Mouse (Mus musculus): ENCODE data around the gene Fry. TPM values are rescaled to one million over a fixed set of nuclear protein-coding genes. Genes with fewer than 3 reads are reported as not detected.

Gene Fry
- polyA plus RNA-seq (2012; rRNA removed), result 8.8 and 10.8 TPM in 2 replicates

GRCm38 (mm10) chr5:150118455-150119241 lies at the start of gene Fry:
TSS of gene Fry (plus strand) at chr5:150118645.
- peak; percentile 51 for DNase-seq (ENCODE audit: low read depth, low spot score)
- under 1% methylated on average over 68 of the region's 68 CpGs for WGBS

DNA sequence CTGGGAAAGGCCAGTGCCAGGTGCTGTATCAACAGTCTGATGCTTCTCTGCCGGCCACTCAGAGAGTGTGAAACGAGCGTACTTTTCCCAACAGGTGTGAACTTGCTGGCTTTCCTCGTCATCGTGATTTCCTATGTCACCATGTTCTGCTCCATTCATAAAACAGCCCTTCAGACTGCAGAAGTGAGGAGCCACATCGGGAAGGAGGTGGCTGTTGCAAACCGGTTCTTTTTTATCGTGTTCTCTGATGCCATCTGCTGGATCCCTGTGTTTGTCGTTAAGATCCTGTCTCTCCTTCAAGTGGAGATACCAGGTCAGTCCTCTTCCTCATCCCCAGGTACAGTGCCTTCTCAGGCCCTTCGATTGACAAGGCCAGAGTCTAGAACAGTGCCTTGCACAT lies 48.4 kb upstream of the Fry start:
- WGBS, result 16% methylated on average over 10 of the region's 10 CpGs
- no peak for DNase-seq (ENCODE audit: low read depth, low spot score)

GRCm38 (mm10) chr5:150071738-150072137 lies 46.7 kb upstream of the Fry start:
- no peak for DNase-seq (ENCODE audit: low read depth, low spot score)

- DNase-seq (ENCODE audit: low read depth, low spot score), result no peak
- WGBS, result 33% methylated on average over 12 of the region's 12 CpGs
Observed at GRCm38 (mm10) chr5:150079866-150080797, 38.3 kb upstream of the Fry start.

GRCm38 (mm10) chr5:150082696-150083095 lies 35.7 kb upstream of the Fry start:
- 74% methylated on average over 14 of the region's 14 CpGs for WGBS
- no peak for DNase-seq (ENCODE audit: low read depth, low spot score)

- no peak for DNase-seq (ENCODE audit: low read depth, low spot score)
- WGBS, result 34% methylated on average over 5 of the region's 5 CpGs
Observed at GRCm38 (mm10) chr5:150083190-150083589, 35.3 kb upstream of the Fry start.

DNA sequence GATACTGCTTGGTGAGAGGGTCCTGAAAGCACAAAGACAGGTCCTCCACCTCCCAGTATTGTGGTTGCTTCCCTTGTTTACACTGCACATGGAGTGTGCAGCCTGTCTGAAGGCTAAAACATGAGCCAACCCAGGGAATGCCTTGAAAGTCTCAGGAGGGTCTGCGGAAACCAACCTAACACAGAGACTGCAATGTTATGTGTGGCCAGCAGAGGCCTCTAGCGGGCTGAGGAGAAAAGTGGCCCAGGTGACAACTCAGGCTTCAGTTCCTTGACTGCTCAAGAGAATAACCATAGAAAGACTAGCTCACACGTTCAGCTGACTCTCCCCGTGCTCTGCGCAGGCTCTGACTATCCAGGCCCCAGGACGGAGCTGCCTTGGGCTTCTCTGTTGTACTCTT lies 20.8 kb upstream of the Fry start:
- 7% methylated on average over 6 of the region's 6 CpGs for WGBS
- no peak for DNase-seq (ENCODE audit: low read depth, low spot score)

DNA sequence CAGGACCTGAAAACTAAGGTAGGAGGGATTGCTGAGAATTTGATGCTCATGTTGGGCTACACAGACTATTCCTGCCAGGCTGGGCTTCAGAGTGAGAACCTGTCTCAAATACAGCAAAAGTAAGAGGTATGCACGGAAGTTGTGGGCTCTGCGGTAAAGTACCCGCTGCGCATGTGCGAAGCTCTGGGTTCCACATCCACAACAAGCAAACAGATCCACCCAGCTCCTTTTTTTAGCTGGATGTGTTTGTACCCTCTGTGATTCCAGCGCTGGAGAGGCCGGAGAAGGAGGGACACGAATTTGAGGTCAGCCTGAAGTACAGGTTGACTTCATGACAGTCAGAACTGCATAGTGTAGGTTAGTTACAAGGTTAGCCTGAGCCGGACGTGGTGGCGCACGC lies 19.7 kb upstream of the Fry start:
- 94% methylated on average over 12 of the region's 12 CpGs for WGBS
- DNase-seq (ENCODE audit: low read depth, low spot score), result no peak

DNA sequence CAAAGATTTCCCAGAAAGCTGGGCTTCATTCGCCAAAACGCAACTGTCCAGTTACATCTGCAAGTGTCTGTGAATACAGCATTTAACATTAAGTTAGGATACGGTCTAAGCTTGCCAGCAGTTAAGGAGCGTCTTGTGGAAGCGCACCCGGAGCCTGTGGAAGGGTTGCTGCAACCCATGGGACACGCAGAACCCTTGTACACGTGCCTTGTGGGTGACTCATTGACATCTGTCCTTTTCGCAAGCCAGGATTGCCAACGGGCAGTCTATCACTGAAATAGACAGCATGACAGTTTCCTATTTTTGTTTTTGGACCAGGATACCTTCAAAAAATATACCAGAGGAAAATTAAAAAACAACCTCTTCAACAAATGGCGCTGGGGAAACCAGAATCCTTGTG lies 16.7 kb upstream of the Fry start:
- WGBS, result 74% methylated on average over 11 of the region's 11 CpGs
- no peak for DNase-seq (ENCODE audit: low read depth, low spot score)

- WGBS, result 88% methylated on average over 7 of the region's 7 CpGs
- no peak for DNase-seq (ENCODE audit: low read depth, low spot score)
Observed at GRCm38 (mm10) chr5:150106358-150106757, 12.1 kb upstream of the Fry start.

GRCm38 (mm10) chr5:150111236-150111635 lies 7.2 kb upstream of the Fry start:
- WGBS, result 56% methylated on average over 8 of the region's 8 CpGs
- no peak for DNase-seq (ENCODE audit: low read depth, low spot score)

DNA sequence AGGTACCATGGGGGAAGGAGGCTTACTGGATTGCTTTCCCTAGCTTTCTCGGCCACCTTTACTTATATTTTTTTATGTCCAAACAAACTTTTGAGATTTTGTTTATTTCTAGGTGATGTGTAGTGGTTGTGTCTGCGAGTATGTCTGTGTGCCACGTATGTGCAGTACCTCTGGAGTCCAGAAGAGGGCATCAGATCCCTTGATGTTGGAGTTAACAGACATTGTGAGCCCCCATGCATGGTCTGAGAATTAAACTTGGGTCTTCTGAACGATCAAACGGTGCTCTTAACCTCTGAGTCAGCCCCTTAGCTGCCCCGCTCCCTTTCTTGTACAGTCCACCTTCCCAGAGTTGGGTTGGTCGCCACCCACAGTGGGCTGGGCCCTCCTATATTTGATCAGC lies 4.4 kb upstream of the Fry start:
- WGBS, result 81% methylated on average over 7 of the region's 7 CpGs
- no peak for DNase-seq (ENCODE audit: low read depth, low spot score)

- 50% methylated on average over 4 of the region's 4 CpGs for WGBS
- DNase-seq (ENCODE audit: low read depth, low spot score), result no peak
Observed at GRCm38 (mm10) chr5:150114778-150115177, 3.7 kb upstream of the Fry start.

GRCm38 (mm10) chr5:150115271-150116092 lies 3.0 kb upstream of the Fry start:
- WGBS, result 27% methylated on average over 16 of the region's 16 CpGs
- no peak for DNase-seq (ENCODE audit: low read depth, low spot score)

- no peak for DNase-seq (ENCODE audit: low read depth, low spot score)
- WGBS, result 53% methylated on average over 9 of the region's 9 CpGs
Observed at GRCm38 (mm10) chr5:150116216-150116905, 2.1 kb upstream of the Fry start.

DNA sequence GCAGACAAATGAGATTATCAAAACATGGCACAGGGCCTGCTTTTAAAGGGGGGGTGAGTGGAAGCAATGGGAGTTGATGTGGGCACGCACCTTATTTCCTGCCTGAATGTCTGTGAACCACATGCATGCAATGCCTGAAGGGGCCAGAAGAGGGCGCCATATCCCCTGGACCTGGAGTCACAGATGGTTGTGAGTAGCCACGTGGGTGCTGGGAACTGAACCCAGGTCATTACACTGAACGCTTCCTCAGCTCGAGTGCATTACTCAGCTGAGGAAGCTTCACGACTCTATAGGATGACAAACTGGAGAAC lies 1.6 kb upstream of the Fry start:
- DNase-seq (ENCODE audit: low read depth, low spot score), result no peak
- 91% methylated on average over 6 of the region's 6 CpGs for WGBS

- DNase-seq (ENCODE audit: low read depth, low spot score), result no peak
- 13% methylated on average over 8 of the region's 8 CpGs for WGBS
Observed at GRCm38 (mm10) chr5:150118124-150118454, 356 bp upstream of the Fry start.

DNA sequence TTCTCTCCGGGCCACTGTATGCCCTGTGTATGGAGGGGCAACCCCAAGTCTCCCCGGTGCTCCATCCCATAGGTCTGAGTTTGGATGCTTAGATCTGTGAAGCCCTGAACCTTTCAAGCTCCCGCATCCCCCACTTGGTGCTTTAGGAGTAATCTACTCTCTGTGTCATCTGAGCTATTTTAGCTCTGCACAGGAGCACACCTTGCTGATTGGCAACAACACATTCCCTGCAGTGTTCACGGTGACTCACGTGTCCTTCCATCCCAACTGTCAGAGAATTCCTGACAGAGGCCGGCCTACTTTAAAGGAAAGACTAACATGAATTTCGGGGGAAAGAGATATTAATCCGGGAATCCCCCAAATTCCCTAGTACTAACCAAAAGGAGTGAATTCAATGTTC lies 2.2 kb downstream of the Fry start:
- WGBS, result 90% methylated on average over 8 of the region's 8 CpGs
- DNase-seq (ENCODE audit: low read depth, low spot score), result no peak

DNA sequence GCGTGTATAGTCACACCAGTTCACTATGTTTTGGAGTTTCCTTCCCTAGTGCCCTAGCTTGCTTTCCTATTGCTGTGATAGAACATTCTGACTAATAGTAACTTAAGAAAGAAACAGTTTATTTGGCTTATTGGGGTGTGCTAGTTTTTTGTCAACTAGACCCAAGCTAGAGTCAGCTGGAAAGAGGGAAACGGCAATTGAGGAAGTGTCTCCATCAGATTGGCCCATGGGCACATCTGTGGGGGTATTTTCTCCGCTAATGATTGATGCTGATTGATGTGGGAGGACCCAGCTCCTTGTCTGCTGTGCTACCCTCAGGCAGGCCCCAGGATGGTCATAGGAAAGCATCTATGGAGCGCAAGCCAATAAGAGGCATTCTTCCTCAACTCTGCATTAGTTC lies 3.6 kb downstream of the Fry start:
- 84% methylated on average over 4 of the region's 4 CpGs for WGBS

GRCm38 (mm10) chr5:150122571-150122970 lies 4.1 kb downstream of the Fry start:
- no peak for DNase-seq (ENCODE audit: low read depth, low spot score)
- 65% methylated on average over 2 of the region's 2 CpGs for WGBS

More for the DNA sequence above, 3.6 kb downstream of the Fry start:
- DNase-seq (ENCODE audit: low read depth, low spot score), result no peak

Data from large intestine, adult 2 months (tissue).